Mouse (Mus musculus) midbrain, embryonic 15.5 days (tissue): ENCODE data around the gene Krtcap3. TPM values are rescaled to one million over a fixed set of nuclear protein-coding genes. Genes with fewer than 3 reads are reported as not detected.

Source experiments
- ATAC-seq: fragments of 200-750 bp; cut with Nextera tagmentation; replicated peaks from 2 replicates; pipeline ENCODE4 v1.8.0; 2017; ENCODE audit warnings: moderate TSS enrichment
- H3K27ac ChIP-seq: fragments of 300-500 bp; sonication (generic); 2 replicates; pipeline ENCODE4 v1.5.1; 2015; ENCODE audit warnings: mild to moderate bottlenecking, inconsistent platforms
- H3K27me3 ChIP-seq: fragments of 300-500 bp; sonication (generic); replicated peaks from 2 replicates; pipeline ENCODE4 v1.6.1; 2015; ENCODE audit warnings: inconsistent platforms
- H3K36me3 ChIP-seq: fragments of 300-500 bp; sonication (generic); replicated peaks from 2 replicates; pipeline ENCODE4 v1.6.1; 2015; ENCODE audit warnings: inconsistent platforms
- H3K4me1 ChIP-seq: fragments of 300-500 bp; sonication (generic); 2 replicates; pipeline ENCODE4 v1.6.1; 2015; ENCODE audit warnings: inconsistent platforms
- H3K4me2 ChIP-seq: fragments of 300-500 bp; sonication (generic); 2 replicates; pipeline ENCODE4 v1.6.1; 2015; ENCODE audit warnings: inconsistent platforms, mild to moderate bottlenecking, moderate library complexity
- H3K4me3 ChIP-seq: fragments of 300-500 bp; sonication (generic); 2 replicates; pipeline ENCODE4 v1.5.1; 2015; ENCODE audit warnings: mild to moderate bottlenecking, inconsistent platforms
- H3K9ac ChIP-seq: fragments of 300-500 bp; sonication (generic); 2 replicates; pipeline ENCODE4 v1.6.1; 2015; ENCODE audit warnings: mild to moderate bottlenecking, inconsistent platforms
- H3K9me3 ChIP-seq: fragments of 300-500 bp; sonication (generic); 2 replicates; pipeline ENCODE4 v1.6.1; 2016; ENCODE audit warnings: inconsistent platforms
- WGBS: fragments of 180-500 bp; shearing (Covaris S2); methylation state at CpG from one replicate; pipeline ENCODE4 v1.1.7; 2015; ENCODE audit warnings: mixed read lengths; 5-methylcytosine and 5-hydroxymethylcytosine counted together
- polyA plus RNA-seq: library from polyadenylated mRNA; unstranded; fragments of >200 nt; fragmentation: Nextera tagmentation; extraction: Ambion mirVana; gene quantifications from 2 replicates; pipeline ENCODE4 v1.2.1, GENCODE M21; 2015

Gene Krtcap3
- polyA plus RNA-seq, 1 experiment from 2014 or later, result 3.2 TPM

DNA sequence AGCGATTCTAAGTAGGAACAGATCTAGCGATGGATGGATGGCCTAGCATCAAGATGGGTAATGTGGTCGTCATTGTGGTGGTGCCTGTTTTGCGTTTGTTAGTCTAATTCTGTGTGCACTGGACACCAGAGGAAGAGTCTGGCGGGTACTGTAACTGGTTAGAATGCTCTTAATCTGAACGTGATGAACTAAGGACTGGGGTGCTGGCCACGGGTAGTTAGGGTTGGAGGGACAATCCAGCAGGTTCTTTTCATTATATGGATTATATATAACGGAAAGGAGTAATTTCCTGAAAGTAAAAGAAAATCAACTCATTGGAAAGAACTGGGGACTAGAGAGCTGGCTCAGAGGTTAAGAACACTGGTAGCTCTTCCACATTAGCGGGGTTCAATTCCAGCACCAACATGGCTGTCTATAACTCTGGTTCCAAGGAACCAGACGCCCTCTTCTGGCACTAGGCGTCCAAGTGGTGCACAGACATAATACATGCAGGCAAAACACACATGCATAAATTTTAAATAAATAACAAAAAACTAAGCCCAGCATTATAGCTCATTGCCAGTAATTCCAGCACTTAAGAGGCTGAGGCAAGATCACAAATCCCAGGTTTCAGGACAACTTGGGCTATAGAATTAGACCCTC is 30.1 kb upstream of the Krtcap3 start:
- H3K4me3 ChIP-seq, result peak overlapping the region; percentile 92
- no peaks in the 10 kb centered on the region for H3K9me3 ChIP-seq
- H3K27ac ChIP-seq, result peak overlapping the region; percentile 96
- peaks cover 25% of the 10 kb centered on the region for H3K4me1 ChIP-seq
- no peaks in the 10 kb centered on the region for H3K36me3 ChIP-seq
- no peaks in the 10 kb centered on the region for H3K27me3 ChIP-seq
- H3K9ac ChIP-seq, result peak overlapping the region; percentile 87
- H3K4me2 ChIP-seq, result peak overlapping the region; percentile 64
- peak; percentile 43 for ATAC-seq
- 10% methylated on average over 11 of the region's 11 CpGs for WGBS

DNA sequence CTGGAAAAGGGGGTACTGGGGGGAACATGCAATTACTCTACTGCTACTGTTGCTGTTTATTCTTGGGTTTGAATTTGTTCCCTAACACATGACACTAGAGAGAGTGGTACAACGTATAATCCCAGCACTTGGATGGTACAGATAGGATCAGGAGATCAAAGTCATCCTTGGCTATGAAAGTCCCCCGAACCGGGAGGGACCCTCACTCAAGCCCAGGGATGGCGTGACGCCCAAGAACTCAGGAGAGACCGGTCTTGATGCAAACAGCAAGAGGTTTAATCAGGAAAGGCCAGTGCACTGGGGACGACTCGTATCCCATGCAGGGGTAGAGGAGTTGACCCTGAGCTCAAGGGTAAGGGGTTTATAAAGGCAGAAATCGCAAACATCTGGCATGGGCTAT is 28.8 kb upstream of the Krtcap3 start:
- Histone ChIP-seq H3K4me1 (peaks cover 22% of the 10 kb centered on the region), H3K9me3 (no peaks in the 10 kb centered on the region), H3K27me3 (no peaks in the 10 kb centered on the region), H3K27ac (no peak overlapping the region), H3K36me3 (no peaks in the 10 kb centered on the region), H3K4me3 (no peak overlapping the region), H3K9ac (no peak overlapping the region), H3K4me2 (no peak overlapping the region)
- WGBS, result 95% methylated on average over 9 of the region's 9 CpGs
- no peak for ATAC-seq

DNA sequence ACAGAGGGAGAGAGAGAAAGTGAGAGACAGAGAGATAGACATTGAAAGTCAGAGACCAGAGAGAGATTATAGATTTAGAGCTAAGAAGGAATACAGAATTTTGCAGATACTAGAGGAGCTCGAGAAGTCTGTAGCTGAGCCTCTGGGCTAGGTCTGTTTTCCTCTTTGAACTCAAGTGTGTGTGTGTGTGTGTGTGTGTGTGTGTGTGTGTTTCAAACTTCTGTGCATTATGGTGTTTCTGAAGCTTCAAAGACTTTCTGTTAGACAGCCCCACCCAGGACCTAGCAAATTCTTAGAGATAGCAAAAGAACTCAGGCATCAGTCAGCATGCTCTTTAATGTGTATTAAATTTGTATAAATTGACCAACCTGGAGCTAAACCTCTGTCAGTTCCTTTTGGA is 24.9 kb upstream of the Krtcap3 start:
- H3K27me3 ChIP-seq, result no peaks in the 10 kb centered on the region
- no peak overlapping the region for H3K4me3 ChIP-seq
- no peak overlapping the region for H3K9ac ChIP-seq
- peaks cover 6% of the 10 kb centered on the region for H3K4me1 ChIP-seq
- H3K36me3 ChIP-seq, result no peaks in the 10 kb centered on the region
- WGBS, result 64% methylated on average over 1 of the region's 1 CpGs
- H3K4me2 ChIP-seq, result no peak overlapping the region
- no peak for ATAC-seq
- no peaks in the 10 kb centered on the region for H3K9me3 ChIP-seq
- no peak overlapping the region for H3K27ac ChIP-seq

DNA sequence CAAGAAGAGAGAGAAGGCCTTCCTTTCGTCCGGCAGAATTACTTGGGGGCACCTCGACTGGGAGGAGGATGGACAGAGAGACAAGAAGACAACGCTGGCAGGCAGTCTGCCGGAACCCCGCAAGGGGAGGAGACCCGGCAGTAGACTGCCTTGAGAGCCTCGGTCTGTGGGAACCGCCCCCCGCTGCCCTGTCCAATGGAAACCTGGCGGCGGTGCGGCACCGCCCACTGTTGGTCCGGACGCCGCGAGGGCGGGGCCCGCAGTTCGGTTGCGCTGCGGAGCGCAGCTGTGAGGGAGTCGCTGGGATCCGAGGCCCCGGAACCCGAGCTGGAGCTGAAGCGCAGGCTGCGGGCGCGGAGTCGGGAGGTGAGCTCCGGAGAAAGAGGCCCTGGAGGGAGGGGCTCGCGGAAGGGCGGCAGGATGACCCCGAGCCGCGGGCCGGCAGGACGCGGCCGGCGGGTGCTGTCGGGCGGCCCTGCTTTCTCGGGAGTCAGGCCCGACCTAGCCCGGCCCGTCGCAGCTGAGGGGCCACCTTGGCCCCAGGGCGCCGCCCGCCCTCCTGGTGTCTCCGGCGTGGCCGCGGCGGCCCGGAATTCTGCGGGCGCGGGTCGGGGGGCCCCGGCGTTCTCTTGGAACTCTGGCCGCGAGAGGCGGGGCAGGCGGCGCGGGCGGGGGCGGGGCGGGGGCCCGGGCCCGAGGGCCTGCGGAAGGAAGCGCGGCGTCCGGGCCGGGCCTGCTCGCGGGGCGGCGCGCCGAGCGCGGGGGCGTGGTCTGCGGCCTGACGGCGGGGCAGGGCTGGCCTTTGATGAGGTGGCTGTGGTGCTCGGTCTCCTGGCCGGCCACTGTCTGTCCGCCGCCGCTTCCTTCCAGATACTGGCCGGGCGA is 10.6 kb upstream of the Krtcap3 start, which contains the start of the genes Nrbp1 and Gm9970:
Gene Nrbp1, plus strand, starts transcription at position 228 of the 885 bp plus-strand sequence.
Gene Gm9970, minus strand, starts transcription at position 596 of the 885 bp plus-strand sequence.
- no peaks in the 10 kb centered on the region for H3K9me3 ChIP-seq
- H3K4me3 ChIP-seq, result peak within 1 kb of the TSS; percentile 91
- peak within 1 kb of the TSS; percentile 74 for H3K4me2 ChIP-seq
- WGBS, result under 1% methylated on average over 83 of the region's 103 CpGs
- H3K27me3 ChIP-seq, result no peaks in the 10 kb centered on the region
- H3K36me3 ChIP-seq, result peaks cover 17% of the 10 kb centered on the region
- H3K27ac ChIP-seq, result peak within 1 kb of the TSS; percentile 97
- peak within 1 kb of the TSS; percentile 89 for H3K9ac ChIP-seq
- peak; percentile 99 for ATAC-seq
- H3K4me1 ChIP-seq, result peaks cover 8% of the 10 kb centered on the region

DNA sequence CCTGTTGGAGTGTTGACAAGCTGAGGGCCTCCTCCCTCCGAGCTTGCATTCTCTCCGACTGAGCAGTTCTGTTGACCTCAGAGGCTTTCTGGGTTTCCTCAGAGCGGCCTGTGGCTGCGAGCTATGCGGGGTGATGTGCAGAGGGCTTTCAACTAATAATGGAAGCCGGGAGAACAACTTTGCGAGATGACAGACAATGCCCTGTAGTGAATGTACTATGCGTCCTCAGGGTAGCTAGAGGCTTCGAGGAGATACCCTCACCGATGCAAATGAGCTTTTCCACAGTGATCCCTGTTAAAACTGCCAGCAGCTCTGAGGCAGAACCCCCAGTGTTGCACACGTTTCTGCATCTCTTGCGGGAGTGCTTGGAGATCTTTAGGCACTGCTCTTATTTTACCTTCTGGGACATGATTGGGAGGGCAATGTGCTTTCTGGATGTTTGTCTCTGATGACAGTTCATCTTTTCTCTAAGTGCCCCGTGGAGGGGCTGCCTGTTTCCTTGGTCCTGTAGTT is 9.9 kb upstream of the Krtcap3 start:
- peak overlapping the region; percentile 89 for H3K9ac ChIP-seq
- H3K27ac ChIP-seq, result peak overlapping the region; percentile 97
- H3K36me3 ChIP-seq, result peaks cover 24% of the 10 kb centered on the region
- H3K27me3 ChIP-seq, result no peaks in the 10 kb centered on the region
- no peaks in the 10 kb centered on the region for H3K9me3 ChIP-seq
- ATAC-seq, result no peak; the same call in 1 of the 2 replicates
- peak overlapping the region; percentile 74 for H3K4me2 ChIP-seq
- peak overlapping the region; percentile 91 for H3K4me3 ChIP-seq
- under 1% methylated on average over 13 of the region's 13 CpGs for WGBS
- peaks cover 8% of the 10 kb centered on the region for H3K4me1 ChIP-seq

DNA sequence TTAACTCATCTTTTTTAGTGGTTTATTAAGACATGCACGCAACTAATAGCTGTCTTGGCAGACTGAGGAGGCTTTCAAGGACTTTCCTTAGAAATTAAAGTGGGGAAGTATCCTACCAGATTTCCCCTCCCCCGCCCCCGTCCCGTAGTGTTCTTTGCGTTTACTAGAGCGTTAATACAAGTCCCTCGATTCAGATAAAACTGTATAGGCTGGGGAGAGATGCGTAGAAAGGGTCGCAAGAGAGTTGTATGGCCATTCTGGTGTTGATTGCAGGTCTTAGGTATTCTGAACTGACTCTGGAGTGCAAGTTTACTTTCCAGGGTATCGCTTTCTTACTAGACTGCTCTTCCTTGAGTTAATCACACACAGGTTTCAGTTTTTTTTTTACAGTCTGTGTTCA is 9.3 kb upstream of the Krtcap3 start:
- no peak overlapping the region for H3K27ac ChIP-seq
- no peaks in the 10 kb centered on the region for H3K27me3 ChIP-seq
- H3K9me3 ChIP-seq, result no peaks in the 10 kb centered on the region
- peak overlapping the region; percentile 91 for H3K4me3 ChIP-seq
- H3K36me3 ChIP-seq, result peaks cover 29% of the 10 kb centered on the region
- peak overlapping the region; percentile 74 for H3K4me2 ChIP-seq
- ATAC-seq, result no peak
- peak overlapping the region; percentile 89; the same call in 1 of the 2 replicates for H3K9ac ChIP-seq
- WGBS, result 24% methylated on average over 10 of the region's 10 CpGs
- H3K4me1 ChIP-seq, result peaks cover 8% of the 10 kb centered on the region

DNA sequence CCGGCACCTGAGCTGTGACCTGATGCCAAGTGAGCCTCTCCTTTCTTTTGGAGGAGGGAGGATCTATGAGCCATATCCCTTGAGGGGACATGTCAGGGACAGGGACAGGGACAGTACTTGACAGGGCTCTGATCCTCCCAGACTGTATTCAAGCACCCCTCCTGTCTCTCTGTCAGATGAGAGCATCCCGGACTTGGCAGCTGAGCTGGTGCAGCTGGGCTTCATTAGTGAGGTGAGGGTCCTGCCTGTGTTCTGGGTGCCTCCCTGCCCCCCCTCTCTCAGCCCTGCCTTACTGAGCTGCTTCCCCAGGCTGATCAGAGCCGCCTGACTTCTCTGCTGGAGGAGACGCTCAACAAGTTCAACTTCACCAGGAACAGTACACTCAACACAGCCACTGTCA is 775 bp upstream of the Krtcap3 start:
- WGBS, result 54% methylated on average over 4 of the region's 4 CpGs
- Histone ChIP-seq H3K4me1 (peaks cover 5% of the 10 kb centered on the region; the same call in 1 of the 2 replicates), H3K27me3 (no peaks in the 10 kb centered on the region), H3K4me2 (no peak overlapping the region), H3K27ac (no peak overlapping the region), H3K9me3 (no peaks in the 10 kb centered on the region), H3K36me3 (peaks cover 60% of the 10 kb centered on the region), H3K9ac (no peak overlapping the region), H3K4me3 (no peak overlapping the region)
- ATAC-seq, result peak; percentile 56

DNA sequence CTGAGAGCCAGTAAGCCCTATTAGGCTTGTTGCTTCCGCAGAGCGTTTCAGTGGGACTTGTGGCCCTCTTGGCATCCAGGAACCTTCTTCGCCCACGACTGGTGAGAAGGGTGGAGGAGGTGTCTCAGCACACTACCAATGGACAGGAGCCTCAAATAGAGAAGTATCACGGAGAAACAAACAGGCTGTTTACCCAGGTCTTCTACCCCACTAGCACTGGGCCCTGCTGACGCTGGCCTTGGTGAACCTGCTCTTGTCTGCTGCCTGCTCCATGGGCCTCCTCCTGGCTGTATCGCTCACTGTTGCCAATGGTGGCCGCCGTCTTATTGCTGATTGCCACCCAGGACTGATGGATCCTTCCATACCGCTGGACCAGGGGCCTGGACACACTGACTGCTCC is 660 bp downstream of the Krtcap3 start:
- Histone ChIP-seq H3K4me2 (no peak overlapping the region), H3K27me3 (no peaks in the 10 kb centered on the region), H3K9ac (no peak overlapping the region), H3K4me1 (peaks cover 5% of the 10 kb centered on the region; the same call in 1 of the 2 replicates), H3K9me3 (no peaks in the 10 kb centered on the region), H3K36me3 (peaks cover 52% of the 10 kb centered on the region), H3K4me3 (no peak overlapping the region), H3K27ac (no peak overlapping the region)
- no peak for ATAC-seq
- WGBS, result 60% methylated on average over 10 of the region's 10 CpGs

DNA sequence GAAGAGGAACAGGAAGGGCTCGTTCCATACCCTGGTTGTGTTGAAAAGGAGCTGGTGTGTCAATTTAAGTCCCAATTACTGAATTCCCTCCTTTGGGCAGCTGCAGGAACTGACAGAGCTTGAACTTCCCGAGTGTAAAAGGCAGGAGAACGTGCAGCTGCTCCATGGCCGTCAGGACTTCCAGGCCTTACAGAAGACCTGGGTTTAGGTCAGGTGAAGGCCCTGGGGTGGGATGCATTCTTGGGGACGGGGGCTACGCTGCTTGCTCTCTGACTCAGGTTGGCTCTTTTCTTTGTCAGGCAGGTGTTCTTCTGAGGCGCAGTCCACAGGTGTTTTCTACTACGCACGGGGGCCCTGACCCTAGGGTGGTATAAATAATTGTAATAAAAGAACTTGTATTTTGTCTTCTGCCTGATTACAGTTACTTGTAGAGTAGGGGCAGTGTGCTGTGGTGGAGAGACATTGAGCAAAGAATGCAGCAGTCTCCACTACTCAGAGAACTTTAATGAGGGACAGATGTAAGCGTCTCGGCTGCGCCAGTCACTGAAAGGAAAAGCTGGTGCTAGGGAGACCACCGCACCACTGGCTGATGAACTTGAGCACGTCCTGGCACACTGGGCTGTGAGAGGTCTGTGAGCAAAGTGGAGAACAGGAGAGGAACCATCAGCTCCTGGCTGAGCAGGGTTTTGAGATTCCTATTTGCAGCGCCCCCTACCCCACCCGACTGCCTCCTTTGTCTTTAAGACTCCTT is 1.5 kb downstream of the Krtcap3 start:
- Histone ChIP-seq H3K4me3 (no peak overlapping the region), H3K4me1 (peaks cover 5% of the 10 kb centered on the region; the same call in 1 of the 2 replicates), H3K36me3 (peaks cover 44% of the 10 kb centered on the region), H3K27me3 (no peaks in the 10 kb centered on the region), H3K27ac (no peak overlapping the region), H3K9ac (no peak overlapping the region), H3K4me2 (no peak overlapping the region), H3K9me3 (no peaks in the 10 kb centered on the region)
- ATAC-seq, result no peak
- 83% methylated on average over 16 of the region's 16 CpGs for WGBS

DNA sequence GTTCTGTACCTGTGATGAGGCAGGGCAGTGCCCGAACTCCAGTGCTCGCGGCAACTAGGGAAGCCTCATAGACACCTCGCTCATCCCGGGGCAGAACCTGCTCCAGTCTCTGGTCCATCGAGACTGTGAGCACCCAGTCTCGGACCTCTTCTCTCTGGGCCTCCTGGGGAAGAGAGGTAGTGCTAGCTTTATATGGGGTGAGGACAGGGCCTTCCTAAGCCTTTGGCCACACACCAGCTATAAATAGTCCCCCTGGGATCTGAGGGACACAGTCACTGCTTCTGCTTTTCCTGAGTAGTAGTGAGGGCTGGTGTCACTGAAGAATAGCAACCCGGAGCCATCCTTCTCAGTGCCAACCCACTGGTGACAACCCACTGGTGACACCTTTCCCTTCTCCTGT is 2.3 kb downstream of the Krtcap3 start:
- Histone ChIP-seq H3K4me3 (no peak overlapping the region), H3K4me1 (peaks cover 5% of the 10 kb centered on the region; the same call in 1 of the 2 replicates), H3K9ac (no peak overlapping the region), H3K36me3 (peaks cover 35% of the 10 kb centered on the region), H3K4me2 (no peak overlapping the region), H3K27me3 (no peaks in the 10 kb centered on the region), H3K9me3 (no peaks in the 10 kb centered on the region), H3K27ac (no peak overlapping the region)
- no peak for ATAC-seq
- WGBS, result 94% methylated on average over 8 of the region's 8 CpGs

DNA sequence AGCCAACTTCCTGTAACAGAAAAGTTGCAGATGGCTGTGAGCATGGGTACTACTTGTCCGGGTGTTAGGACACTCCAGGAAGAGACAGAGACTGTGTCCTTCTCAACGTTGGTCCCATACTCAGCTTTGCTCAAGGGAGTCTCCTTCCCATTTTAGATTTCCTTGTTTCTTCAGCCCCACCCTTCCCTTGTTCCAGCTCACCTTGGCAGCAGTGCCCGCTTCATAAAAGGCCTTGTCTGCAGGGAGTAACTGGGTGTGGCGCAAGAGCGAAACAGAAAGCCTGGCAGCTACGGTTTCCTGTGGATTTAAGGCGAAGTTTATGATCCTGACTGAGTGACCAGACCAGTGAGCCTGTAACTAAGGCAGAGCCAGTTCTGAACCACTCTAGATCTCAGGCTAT is 3.0 kb downstream of the Krtcap3 start:
- 87% methylated on average over 7 of the region's 7 CpGs for WGBS
- ATAC-seq, result no peak
- H3K27me3 ChIP-seq, result no peaks in the 10 kb centered on the region
- H3K4me2 ChIP-seq, result no peak overlapping the region
- no peaks in the 10 kb centered on the region for H3K9me3 ChIP-seq
- H3K4me3 ChIP-seq, result no peak overlapping the region
- H3K4me1 ChIP-seq, result peaks cover 5% of the 10 kb centered on the region; the same call in 1 of the 2 replicates
- H3K9ac ChIP-seq, result no peak overlapping the region
- no peak overlapping the region for H3K27ac ChIP-seq
- peaks cover 35% of the 10 kb centered on the region for H3K36me3 ChIP-seq

DNA sequence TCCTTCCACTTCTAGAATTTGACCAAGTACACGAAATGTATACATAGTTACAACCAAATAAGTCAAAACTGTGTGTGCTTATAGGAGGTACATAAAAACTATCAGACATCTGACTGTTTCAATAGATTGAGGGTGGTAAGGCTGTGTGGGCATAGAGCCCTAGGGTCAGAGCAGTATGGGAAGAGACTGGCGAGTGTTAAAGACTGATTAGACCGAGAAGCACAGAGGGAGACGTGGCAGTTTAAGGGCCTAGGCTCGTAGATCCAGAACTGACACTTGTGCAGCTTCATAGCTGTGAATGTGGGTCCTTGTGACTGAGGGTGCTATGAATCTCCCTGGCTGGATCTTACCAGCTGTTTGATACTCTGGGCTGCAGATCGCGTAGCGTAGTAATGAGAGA is 3.4 kb downstream of the Krtcap3 start:
- no peaks in the 10 kb centered on the region for H3K9me3 ChIP-seq
- H3K4me2 ChIP-seq, result no peak overlapping the region
- peaks cover 35% of the 10 kb centered on the region for H3K36me3 ChIP-seq
- no peak overlapping the region for H3K4me3 ChIP-seq
- H3K9ac ChIP-seq, result no peak overlapping the region
- H3K27ac ChIP-seq, result no peak overlapping the region
- H3K27me3 ChIP-seq, result no peaks in the 10 kb centered on the region
- ATAC-seq, result no peak
- H3K4me1 ChIP-seq, result peaks cover 5% of the 10 kb centered on the region; the same call in 1 of the 2 replicates
- 90% methylated on average over 8 of the region's 8 CpGs for WGBS
